Mouse (Mus musculus) right cerebral cortex, adult 2 months (tissue): ENCODE results near the gene Tpm3.

Source experiments
- DNase-seq, 2 experiments: peaks; one replicate each; pipeline ENCODE4 v3.0.0; 2021 to 2022; ENCODE audit warnings: low spot score in 2 of 2

The Tpm3 gene

DNA sequence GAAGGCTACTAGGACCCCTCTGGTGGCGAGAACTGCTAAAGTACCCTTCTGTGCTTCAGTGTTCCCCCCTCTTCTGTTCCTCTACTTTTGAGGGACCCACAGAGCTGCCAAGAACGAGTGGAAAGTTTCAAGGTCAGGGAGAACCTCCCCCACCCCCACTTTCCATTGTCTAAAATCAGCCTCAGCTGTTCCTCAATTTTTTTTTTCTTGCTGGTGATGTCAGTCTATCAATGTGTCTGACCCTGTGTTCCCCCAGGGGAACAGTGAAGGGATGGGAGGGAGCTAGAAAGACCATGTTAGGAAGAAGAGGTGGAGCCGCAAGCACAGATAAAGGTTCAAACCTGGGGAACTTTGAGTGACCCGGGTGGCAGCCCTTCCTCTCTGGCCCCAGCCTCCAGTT is at the start of gene Tpm3:
Gene Tpm3 (plus strand): TSS at position 356 of the 400 bp plus-strand sequence.
- no peak for DNase-seq

DNA sequence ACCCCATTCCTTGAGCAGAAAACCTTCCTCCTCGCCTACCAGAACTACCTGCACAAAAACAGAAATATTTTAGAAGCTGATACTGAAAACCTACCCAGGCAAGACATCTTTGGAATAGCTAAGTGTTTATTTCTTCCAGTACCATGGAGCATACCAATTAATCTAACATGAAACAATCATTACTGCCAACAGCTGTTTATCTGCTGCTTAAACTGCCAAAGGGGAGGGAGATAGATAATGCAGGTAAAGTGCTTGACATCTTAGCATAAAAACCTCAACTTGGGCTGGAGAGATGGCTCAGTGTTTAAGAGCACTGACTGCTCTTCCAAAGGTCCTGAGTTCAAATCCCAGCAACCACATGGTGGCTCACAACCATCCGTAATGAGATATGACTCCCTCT is 37.8 kb upstream of the Tpm3 start:
- no peak for DNase-seq

DNA sequence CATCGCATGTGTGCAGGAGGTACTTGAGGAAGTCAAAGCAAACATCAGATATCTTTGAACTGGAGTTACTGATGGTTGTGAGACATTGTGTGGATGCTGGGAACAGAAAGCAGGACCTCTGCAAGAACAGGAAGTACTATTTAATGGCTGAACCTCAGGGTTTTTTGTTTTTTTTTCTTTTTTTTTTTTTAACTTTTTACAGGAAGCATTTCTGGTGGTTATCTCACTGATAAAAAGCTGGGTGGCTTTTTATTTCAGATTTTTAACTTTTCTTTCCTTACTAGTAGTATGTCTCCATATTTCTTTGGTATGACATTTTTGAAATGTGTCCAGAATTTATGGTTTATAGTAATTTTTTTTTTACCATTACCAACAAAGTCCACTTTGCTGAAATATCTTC is 36.2 kb upstream of the Tpm3 start:
- DNase-seq, result no peak

DNA sequence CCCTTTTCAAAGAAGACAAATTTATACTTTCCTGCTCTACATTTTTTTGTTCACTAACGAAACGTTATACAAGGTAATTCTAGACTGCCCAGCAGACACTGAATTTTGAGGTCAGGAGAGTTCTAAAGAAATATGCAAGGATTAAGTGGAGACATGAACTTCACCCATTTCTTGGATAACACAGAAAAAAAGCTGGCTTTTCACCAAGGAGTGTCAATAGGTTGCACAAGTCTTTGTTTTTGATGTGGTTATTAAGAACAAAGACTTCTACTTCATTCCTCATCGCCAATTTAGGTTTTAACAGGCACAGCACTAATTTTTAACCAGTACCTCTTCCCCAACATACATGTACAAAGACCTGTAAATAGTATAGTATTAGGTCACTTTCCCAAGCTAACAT is 22.8 kb upstream of the Tpm3 start:
- no peak for DNase-seq

DNA sequence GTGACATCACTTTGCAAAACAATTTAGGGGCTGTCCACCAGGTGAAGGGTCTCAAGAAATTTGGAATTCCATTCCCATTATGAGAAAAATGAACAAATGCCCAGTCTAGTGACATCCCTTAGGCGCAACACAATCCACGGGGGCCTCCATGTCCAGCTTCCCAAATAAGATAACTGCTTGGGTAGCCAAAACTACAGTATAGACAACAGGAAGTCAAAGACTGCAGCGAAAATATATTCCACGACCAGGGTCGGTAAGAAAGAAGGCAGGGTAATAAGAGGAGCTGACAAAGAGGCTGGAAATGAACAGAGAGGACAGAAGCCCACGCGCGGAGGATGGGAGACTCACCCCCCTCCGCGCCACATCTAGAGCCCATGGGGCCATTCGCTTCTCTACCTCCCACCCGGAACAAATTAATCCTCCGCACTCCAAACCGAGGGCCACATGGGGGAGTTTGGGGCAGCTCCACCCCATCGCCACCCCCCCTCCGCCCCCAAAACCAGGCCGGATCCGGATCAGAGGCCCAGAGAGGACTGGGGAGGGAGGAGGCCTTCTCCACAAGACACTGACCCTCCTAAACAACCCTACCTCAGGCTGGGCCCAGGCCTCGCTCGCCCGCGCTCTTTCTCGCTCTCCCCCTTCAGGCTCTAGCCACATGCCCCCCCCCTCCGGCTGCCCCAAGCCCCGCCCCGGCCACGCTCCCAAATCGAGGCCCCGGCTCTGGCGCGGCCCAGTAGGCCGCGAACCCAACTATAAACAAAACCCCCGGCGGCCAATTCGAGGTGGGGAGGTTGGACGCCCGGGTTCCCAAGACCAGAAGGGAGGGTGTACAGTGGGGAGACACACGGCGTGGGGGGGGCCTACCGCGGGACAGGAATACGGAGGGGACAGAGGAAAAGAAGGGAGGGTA is 20.8 kb upstream of the Tpm3 start, which contains the start of gene 4933434E20Rik:
Gene 4933434E20Rik (plus strand): TSS at position 196 of the 910 bp plus-strand sequence.
- DNase-seq, result peak; percentile 47 to 52

DNA sequence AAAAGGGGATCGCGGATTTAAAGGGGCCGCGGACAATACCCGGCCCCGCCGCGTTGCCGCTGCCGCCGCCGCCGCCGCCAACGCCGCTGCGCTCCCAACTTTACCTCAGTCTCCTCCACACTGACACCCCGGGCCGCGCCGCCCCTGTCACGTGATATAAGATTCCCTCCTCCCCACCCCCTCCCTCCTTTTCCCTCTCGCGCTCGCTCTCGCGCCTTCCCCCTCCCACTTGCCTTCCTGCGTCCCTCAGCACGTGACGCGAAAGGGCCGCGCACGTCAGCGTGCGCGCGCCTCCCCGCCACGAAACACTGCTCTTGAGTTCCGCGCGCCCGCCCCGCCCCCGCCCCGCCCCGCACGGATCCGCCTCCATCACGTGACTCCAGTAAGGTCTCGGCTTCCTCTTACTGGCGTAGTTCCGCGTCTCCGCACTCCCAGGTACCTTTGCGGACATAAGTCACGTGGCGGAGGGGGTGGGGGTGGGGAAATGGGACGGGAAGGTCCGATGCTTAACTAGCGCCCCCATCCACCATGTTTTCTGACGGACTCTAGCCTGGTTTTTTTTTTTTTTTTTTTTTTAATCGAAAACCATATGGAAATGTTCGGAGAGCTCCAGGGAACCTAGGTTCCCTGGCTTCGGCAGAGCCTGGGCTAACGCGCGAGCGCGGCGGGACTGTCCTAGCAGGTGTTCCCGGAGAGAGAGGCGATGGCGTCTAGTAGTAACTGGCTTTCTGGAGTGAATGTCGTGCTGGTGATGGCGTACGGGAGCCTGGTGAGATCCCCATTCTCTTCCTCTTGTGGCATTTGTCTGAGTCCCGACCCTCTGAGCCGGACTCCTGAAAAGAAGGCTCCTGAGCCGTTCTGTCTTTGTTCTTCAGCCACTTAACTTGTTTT is 19.9 kb upstream of the Tpm3 start, which contains the start of gene Ubap2l:
Gene Ubap2l (minus strand): TSS at position 278 of the 891 bp plus-strand sequence.
- peak; percentile 89 to 94 for DNase-seq

DNA sequence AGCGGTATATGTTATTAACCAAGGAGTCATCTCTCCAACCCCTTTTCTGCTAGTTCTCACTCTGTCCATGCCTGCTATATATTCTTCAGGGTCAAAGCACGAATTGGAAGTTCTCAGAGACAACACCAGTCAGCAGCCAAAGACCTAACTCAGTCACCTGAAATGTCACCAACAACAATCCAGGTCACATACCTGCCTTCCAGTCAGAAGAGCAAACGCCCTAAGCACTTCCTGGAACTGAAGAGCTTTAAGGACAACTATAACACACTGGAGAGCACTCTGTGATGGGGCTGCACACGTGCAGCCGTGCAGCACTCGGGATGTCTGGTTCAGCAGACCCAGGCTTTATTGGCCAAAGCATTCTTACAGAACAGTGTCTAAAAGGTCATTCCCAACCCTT is 10.9 kb upstream of the Tpm3 start:
- DNase-seq, result no peak

DNA sequence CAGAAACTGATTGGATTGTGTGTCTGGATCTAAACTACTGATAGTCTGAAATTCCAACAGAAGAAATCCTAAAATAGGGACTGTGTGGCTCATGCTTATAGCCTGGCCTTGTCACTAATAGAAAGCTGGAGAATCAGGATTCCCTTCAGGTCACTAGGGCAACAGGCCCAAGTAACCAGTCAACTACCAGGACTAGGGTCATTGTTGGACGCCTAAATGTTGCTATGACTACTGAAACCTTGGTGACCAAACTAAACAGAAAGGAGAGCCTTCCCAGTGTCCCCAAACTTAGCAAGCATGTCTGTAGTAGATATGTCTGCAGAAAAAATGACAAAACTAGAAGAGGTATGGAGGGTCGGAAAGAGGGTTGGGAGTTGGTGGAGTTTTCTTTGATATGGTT is 9.9 kb upstream of the Tpm3 start:
- no peak for DNase-seq

DNA sequence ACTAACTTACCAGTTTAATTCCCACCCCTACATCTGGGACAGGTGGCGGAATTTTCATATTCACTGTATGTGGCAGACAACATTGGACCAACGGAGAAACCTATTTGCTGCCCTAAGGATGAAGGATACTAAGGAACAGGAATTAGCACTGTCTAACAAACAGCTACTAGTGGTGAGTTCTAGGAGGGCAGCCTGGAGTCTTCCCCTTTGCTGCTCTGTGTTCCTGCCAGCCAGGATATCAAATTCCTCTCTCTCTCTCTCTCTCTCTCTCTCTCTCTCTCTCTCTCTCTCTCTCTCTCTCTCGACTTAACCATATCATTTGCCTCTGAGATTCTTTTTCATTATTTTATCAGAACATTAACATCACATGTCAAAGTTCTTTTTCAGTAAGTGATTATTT is 8.1 kb upstream of the Tpm3 start:
- no peak for DNase-seq

DNA sequence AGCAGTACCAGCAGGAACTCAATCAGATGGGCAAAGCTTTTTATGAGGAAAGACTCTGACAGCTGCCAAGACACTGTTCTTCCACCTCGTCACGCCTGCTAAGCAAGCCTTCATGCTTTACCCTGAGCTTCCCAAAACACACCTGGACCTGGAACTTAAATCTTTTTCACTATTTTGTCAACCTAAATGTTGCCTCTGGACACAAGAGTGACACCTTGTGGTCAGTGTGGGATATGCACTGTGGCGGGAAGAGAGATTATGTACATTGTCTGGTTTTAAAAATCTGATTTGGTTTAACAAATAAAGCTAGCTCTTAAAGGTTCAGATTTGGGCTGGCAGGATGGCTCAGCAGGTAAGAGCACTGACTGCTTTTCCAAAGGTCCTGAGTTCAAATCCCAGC is 6.9 kb upstream of the Tpm3 start:
- DNase-seq, result peak; percentile 60 to 63

DNA sequence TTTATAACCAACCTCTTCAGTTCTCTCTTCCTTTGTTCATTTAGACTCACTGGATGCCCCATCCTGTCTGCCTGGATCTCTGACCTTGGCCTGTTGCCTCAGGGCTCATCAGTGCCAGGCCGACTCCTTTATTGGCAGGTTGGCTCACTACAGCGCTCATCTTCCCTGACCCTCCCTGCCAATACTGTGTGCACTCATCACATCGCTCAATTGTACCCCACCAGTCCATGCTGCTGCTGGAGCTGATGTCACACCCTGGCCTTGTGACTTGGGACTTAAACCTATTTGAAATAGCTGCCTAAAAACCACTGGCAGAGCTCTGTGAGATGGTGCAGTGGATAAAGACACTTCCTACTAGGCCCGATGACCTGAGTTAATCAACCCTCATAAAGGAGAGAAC is 4.6 kb upstream of the Tpm3 start:
- DNase-seq, result no peak

DNA sequence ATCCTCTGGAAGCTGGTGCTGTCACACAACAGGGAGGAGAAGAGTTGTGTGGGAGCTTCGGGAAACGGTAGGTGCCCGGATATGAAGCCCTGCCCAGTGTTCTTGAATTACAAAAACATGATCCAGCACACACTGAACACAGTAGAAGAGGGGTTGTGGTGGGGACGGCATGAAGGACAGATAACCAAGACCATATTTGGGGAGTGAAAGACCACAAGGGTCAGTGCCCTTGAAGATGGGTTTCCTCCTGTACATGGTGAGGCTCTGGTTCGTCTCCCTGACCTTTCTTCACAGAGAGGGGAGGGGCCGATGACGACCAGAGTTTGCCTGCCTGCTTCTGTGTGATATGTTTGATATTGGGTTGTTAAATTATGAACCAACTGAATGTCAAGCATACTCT is 2.8 kb upstream of the Tpm3 start:
- DNase-seq, result no peak

DNA sequence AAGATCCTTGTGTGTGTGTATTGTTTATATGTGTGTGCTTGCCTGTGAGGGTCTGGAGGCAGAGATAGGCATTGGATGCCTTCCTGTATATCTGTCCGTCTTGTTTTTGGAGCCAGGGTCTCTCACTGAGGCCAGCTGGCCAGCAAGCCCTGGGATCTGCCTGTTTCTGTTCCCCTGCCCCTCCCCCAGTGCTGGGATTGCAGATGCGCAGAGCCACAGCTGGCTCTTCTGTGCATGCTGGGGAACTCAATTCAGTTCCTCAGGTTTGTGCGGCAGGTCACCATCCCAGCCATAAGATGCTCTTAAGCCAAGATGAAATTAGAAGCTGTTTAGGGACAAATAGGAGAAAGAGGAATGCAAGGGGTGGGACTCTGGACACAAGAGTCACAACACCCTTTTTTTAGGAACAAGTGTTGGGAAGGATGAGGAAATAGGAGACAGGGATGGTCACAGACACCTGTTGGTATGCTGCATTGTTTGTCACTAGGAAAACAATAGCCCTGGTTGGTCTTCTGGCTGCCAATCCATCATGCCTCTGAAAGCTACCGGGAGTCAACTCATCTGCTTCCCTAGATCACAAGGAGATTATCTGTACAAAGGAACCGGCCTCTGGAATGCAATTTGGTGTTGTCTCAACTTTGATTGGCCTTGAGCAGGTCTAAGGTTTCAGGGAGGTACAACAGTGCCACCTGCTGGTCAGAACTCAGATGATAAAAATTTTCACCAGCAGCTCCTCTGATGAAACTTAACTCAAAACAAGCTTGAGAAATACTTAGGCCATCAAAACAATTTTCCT is 4.7 kb downstream of the Tpm3 start:
- peak; percentile 87 to 89 for DNase-seq

DNA sequence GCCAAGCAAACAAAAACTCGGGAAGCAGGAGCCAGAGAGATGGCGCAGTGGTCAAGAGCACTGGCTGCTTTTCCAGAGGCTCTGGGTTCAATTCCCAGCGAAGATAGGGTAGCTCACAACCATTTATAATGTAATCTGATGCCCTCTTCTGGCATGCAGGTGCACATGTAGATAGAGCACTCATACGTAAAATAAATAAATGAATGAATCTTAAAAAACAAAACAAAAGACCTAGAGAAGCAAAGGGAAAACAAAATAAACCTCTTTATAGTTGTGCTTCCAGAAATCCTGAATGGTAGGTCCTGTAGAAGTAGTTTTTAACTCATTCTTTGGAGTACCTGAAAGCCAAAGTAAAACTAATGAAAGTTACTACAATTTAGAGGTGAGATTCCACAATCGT is 5.8 kb downstream of the Tpm3 start:
- no peak for DNase-seq

DNA sequence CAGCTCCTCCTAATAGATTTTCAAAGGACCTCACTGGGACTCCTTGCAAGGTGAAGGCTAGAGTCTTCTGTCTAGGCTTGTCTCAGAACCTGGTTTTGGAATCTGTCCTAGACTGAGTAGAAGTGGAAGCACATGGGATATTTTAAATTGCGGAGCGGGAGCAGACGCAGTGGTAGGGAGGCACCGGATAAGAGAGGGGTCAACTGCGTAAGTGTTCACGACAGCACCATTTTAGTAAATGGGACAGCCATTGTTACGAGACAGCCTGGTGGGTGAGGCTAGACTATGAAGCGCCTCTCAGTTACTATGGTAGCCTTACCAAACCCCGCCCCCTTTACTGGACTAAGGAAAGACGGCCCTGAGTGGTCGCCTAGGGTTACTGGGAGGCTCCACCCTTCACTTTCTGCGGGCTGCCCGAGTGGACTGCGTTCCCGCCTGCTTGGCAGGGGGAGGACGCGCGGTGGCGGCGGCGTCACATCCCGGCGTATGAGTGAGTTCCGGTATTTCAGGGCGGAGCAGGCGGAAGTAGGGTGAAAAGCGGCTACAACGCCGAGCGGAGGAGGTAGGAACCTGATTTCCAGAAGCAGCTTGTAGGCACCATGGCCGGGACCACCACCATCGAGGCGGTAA is 6.8 kb downstream of the Tpm3 start:
- peak; percentile 91 for DNase-seq

DNA sequence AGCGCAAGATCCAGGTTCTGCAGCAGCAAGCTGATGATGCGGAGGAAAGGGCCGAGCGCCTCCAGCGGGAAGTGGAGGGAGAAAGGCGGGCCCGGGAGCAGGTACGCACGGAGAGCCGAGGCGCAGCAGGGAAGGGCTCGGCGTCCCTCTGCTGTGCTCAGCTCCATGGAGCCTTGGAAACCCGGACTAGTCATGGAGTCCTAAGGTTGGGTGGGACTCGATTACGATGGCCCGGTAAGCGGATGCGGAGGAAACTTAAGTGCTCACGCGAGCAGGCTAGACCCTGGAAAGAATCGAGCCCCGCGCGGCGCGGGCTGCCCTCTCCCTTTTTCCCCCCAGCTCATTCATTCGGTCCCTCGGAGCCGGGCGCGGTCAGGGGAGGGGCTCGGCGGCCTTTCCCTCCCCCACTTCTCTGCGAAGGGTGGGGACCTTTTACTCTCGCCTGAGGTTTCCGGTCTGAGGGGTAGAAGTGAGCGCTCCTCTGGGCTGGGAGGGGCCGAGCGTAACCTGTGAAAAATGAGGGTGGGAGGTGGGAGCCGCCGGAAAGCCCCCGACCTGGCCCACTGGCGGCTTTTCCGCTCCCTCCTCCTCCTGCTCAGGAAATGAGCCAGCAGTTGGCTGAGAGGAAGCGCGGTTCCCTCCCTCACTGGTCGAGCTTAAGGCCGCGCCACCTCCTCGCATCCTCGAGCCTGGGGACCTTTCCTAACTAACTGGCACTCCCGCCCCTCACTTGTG is 7.5 kb downstream of the Tpm3 start:
- peak; percentile 65 to 68 for DNase-seq

DNA sequence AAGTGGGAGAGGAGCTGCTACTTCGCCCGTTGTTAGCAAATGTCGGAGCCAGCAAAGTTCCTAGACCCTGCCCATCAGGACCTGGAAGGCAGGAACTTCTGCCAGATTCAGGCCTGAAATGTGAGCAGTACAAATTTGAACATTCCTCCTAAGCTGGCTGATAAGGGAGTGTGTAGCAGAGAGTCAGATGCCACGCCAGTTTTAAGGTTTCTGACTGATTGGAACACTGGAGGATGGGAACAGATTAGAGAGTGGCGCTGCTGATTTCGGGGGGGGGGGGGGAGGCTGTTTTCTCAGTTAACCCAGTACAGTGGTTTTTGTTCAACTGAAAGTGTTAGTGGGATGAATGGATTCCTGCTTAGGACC is 8.0 kb downstream of the Tpm3 start:
- no peak for DNase-seq

DNA sequence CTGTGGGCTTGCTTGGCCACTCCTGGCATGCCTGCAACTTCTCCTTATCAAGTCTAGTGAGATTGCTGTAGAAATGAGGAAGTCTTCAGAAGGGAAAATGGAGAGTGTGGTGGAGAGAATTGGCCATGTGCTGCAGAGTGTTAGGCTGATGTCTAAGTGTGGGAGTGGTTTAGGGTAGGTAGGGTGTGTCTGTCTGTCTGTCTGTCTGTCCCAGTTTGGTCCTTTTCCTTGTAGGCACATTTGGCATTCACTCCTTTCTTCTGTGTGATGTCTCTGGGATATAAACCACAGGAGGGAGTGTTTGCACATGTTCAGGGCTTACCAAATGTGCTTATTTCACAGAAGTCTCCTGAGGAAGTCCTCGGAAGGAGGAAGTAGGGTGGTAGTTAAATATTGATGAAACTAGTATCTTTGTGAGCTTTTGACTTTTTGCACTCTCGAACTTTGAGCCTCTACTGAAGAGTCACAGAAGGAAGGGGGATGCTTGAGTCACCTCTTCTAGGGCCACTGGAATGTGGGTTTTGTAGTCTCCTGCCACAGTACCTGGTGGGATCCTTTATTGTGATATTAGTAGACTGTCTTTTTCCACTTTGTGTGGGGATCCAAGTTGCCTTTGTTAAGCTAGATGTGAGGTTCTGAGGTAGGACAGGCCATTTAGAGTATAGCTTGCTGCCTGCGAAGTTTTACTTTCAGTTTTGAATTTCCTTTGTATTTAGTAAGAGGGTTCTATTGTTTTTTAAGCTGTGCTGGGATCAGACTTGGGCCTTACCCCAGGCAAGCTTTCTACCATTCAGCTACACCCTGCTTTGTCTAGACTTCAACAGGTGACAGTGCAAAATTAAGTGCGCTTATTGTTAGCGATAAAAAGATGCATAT is 9.2 kb downstream of the Tpm3 start:
- no peak for DNase-seq

DNA sequence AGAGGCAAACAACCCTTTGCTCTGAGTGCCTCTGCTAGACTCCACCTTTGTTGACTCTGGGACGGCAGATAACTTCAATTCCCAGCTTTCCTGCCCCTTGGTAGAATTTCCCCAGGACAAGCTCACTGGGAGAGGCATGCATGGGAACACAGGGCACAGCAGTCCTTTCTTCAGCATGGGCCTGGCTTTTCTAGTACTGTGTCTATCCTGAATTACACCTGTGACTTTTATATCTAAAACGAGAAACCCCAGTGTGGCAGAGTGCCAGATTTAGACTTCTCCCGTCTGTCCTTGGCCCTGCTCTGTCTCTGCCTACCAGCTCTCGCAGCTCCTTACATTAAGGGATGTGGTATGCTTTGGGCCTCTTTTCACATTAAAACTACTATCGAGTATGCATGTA is 10.6 kb downstream of the Tpm3 start:
- DNase-seq, result peak; percentile 38 to 44
